Mouse (Mus musculus): ENCODE measurements at regions not wholly inside any gene's neighbourhood (a gene's known extent, or its start where the extent isn't known, plus 50 kb on each side); places are given as distances from the start of the nearest gene placed in this dataset.

GRCm38 (mm10) chr3:40049721-40050120 is 481.4 kb upstream of the Intu start:
- TF ChIP-seq MAX (IDR thresholded peaks at IDR 0.05) (no peak), CTCF (IDR thresholded peaks at IDR 0.05; ENCODE audit: control insufficient read depth, insufficient read depth, insufficient read length) (no peak), MYOG (IDR thresholded peaks at IDR 0.05; ENCODE audit: control insufficient read depth, extremely low read depth, insufficient read length) (no peak), CEBPB (IDR thresholded peaks at IDR 0.05; ENCODE audit: low read depth) (no peak)

All from C2C12 (cell line).